Mouse (Mus musculus) lung, adult 2 months (tissue): Measurements from ENCODE around the gene Slc39a3. TPM values are rescaled to one million over a fixed set of nuclear protein-coding genes. Genes with fewer than 3 reads are reported as not detected.
"Not testable (repeated sequence)": the region's sequence is repeated elsewhere in the genome, so short reads cannot be mapped to it uniquely, and the experiment has no call there.

ENCODE experiments used
- DNase-seq: peaks from one replicate; pipeline ENCODE4 v3.0.0; 2022
- H3K4me1 ChIP-seq: fragments of 200-500 bp; 2 replicates; pipeline ENCODE4 v1.6.1; 2011; ENCODE audit warnings: low read length; ENCODE audit not compliant: control insufficient read depth, insufficient read depth
- H3K4me3 ChIP-seq: fragments of 200-500 bp; replicated peaks from 2 replicates; pipeline ENCODE3; 2011; ENCODE audit warnings: low read depth, mild to moderate bottlenecking, control low read depth, low read length; ENCODE audit errors: extremely low read depth
- CTCF ChIP-seq: fragments of 200-500 bp; IDR thresholded peaks from 2 replicates; pipeline ENCODE4 v1.5.1; 2011; ENCODE audit warnings: mild to moderate bottlenecking, low read length, control low read depth; ENCODE audit not compliant: insufficient read depth
- POLR2A ChIP-seq: fragments of 200-500 bp; IDR thresholded peaks from 2 replicates; pipeline ENCODE4 v1.6.1; 2011; ENCODE audit warnings: low read depth, mild to moderate bottlenecking, control low read depth, low read length, borderline replicate concordance; ENCODE audit errors: extremely low read depth
- WGBS: fragments of 180-500 bp; shearing (Covaris S2); methylation state at CpG from one replicate; pipeline ENCODE4 v1.1.7; 2018; 5-methylcytosine and 5-hydroxymethylcytosine counted together
- polyA plus RNA-seq: library from polyadenylated mRNA; depleted of rRNA; stranded (reverse); fragments of >200 nt; gene quantifications from 2 replicates; pipeline ENCODE4 v1.2.3, GENCODE M21; 2012

Slc39a3 gene
- polyA plus RNA-seq, 1 experiment: 44.2 TPM

GRCm38 (mm10) chr10:81051133-81051532 is 13.9 kb upstream of the Slc39a3 start:
- H3K4me1 ChIP-seq: no peaks in the 10 kb centered on the region
- TF ChIP-seq CTCF (no peak), POLR2A (no peak)
- no peak overlapping the region for H3K4me3 ChIP-seq
- WGBS: 87% methylated on average over 6 of the region's 6 CpGs
- no peak for DNase-seq

GRCm38 (mm10) chr10:81050645-81051044 is 13.4 kb upstream of the Slc39a3 start:
- no peak overlapping the region for H3K4me3 ChIP-seq
- DNase-seq: no peak
- TF ChIP-seq CTCF (peak; percentile 41), POLR2A (no peak)
- WGBS: 80% methylated on average over 4 of the region's 4 CpGs
- H3K4me1 ChIP-seq: no peaks in the 10 kb centered on the region

GRCm38 (mm10) chr10:81045246-81045645 is 8.0 kb upstream of the Slc39a3 start:
- WGBS: 85% methylated on average over 14 of the region's 14 CpGs
- not testable (repeated sequence) for DNase-seq, H3K4me3 ChIP-seq, H3K4me1 ChIP-seq

GRCm38 (mm10) chr10:81041458-81042175 is 4.4 kb upstream of the Slc39a3 start:
- WGBS: 29% methylated on average over 13 of the region's 13 CpGs
- TF ChIP-seq CTCF: peak; percentile 84
- TF ChIP-seq POLR2A: no peak
- no peak overlapping the region for H3K4me3 ChIP-seq
- H3K4me1 ChIP-seq: no peaks in the 10 kb centered on the region
- peak; percentile 64 for DNase-seq

GRCm38 (mm10) chr10:81036251-81036650 is 975 bp downstream of the Slc39a3 start:
- WGBS: 74% methylated on average over 7 of the region's 7 CpGs

GRCm38 (mm10) chr10:81033586-81033985 is 3.6 kb downstream of the Slc39a3 start:
- no peak overlapping the region for H3K4me3 ChIP-seq
- TF ChIP-seq POLR2A (no peak), CTCF (no peak)
- WGBS: 82% methylated on average over 10 of the region's 10 CpGs
- no peaks in the 10 kb centered on the region for H3K4me1 ChIP-seq
- DNase-seq: no peak

More at GRCm38 (mm10) chr10:81036251-81036650, 975 bp downstream of the Slc39a3 start:
- TF ChIP-seq POLR2A: no peak
- TF ChIP-seq CTCF: no peak
- no peak overlapping the region for H3K4me3 ChIP-seq
- H3K4me1 ChIP-seq: no peaks in the 10 kb centered on the region
- no peak for DNase-seq

- no peak for DNase-seq
- H3K4me3 ChIP-seq: no peak overlapping the region
- no peaks in the 10 kb centered on the region for H3K4me1 ChIP-seq
- TF ChIP-seq CTCF: no peak
- no peak for TF ChIP-seq POLR2A
- 63% methylated on average over 10 of the region's 10 CpGs for WGBS
Observed at GRCm38 (mm10) chr10:81029031-81029430, 8.2 kb downstream of the Slc39a3 start.

GRCm38 (mm10) chr10:81028219-81028618 is 9.0 kb downstream of the Slc39a3 start:
- no peaks in the 10 kb centered on the region for H3K4me1 ChIP-seq
- TF ChIP-seq POLR2A: no peak
- TF ChIP-seq CTCF: no peak
- DNase-seq: no peak
- no peak overlapping the region for H3K4me3 ChIP-seq

- 53% methylated on average over 4 of the region's 4 CpGs for WGBS
- H3K4me3 ChIP-seq: no peak overlapping the region
- H3K4me1 ChIP-seq: no peaks in the 10 kb centered on the region
- no peak for DNase-seq
- TF ChIP-seq CTCF: no peak
- no peak for TF ChIP-seq POLR2A
Observed at GRCm38 (mm10) chr10:81027331-81027730, 9.9 kb downstream of the Slc39a3 start.

GRCm38 (mm10) chr10:81026857-81027256 is 10.4 kb downstream of the Slc39a3 start:
- DNase-seq: no peak
- Histone ChIP-seq H3K4me1 (no peaks in the 10 kb centered on the region), H3K4me3 (no peak overlapping the region)
- WGBS: 93% methylated on average over 5 of the region's 5 CpGs
- no peak for TF ChIP-seq POLR2A
- TF ChIP-seq CTCF: no peak
